Mouse (Mus musculus) urinary bladder, postnatal 36 days (tissue): ENCODE data around the gene Serpinb8.
A peak's percentile ranks its signal among the peaks of the same experiment; 100 is the strongest.

Experiments
- DNase-seq, 2 experiments: peaks; one replicate each; pipeline ENCODE4 v3.0.0; 2022; ENCODE audit warnings: low spot score in 2 of 2, mixed read lengths in 1 of 2

The Serpinb8 gene

GRCm38 (mm10) chr1:107589691-107590470 is at the start of gene Serpinb8:
Gene Serpinb8 (plus strand): TSS chr1:107590006.
- peak; percentile 75 to 81 for DNase-seq

- no peak for DNase-seq
Observed at GRCm38 (mm10) chr1:107559494-107559893, 30.3 kb upstream of the Serpinb8 start.

- DNase-seq = no peak
Observed at GRCm38 (mm10) chr1:107562110-107562509, 27.7 kb upstream of the Serpinb8 start.

- DNase-seq = no peak
Observed at GRCm38 (mm10) chr1:107565644-107566043, 24.2 kb upstream of the Serpinb8 start.

GRCm38 (mm10) chr1:107576094-107576493 is 13.7 kb upstream of the Serpinb8 start:
- no peak for DNase-seq

- no peak for DNase-seq
Observed at GRCm38 (mm10) chr1:107577514-107577913, 12.3 kb upstream of the Serpinb8 start.

GRCm38 (mm10) chr1:107581220-107581619 is 8.6 kb upstream of the Serpinb8 start:
- no peak for DNase-seq

GRCm38 (mm10) chr1:107582900-107583299 is 6.9 kb upstream of the Serpinb8 start:
- no peak for DNase-seq

GRCm38 (mm10) chr1:107583958-107584376 is 5.8 kb upstream of the Serpinb8 start:
- DNase-seq = no peak

- DNase-seq = no peak
Observed at GRCm38 (mm10) chr1:107584932-107585331, 4.9 kb upstream of the Serpinb8 start.

GRCm38 (mm10) chr1:107586196-107586595 is 3.6 kb upstream of the Serpinb8 start:
- no peak for DNase-seq

- DNase-seq = no peak
Observed at GRCm38 (mm10) chr1:107588206-107588605, 1.6 kb upstream of the Serpinb8 start.

GRCm38 (mm10) chr1:107588642-107589041 is 1.2 kb upstream of the Serpinb8 start:
- DNase-seq = no peak

GRCm38 (mm10) chr1:107592644-107593043 is 2.8 kb downstream of the Serpinb8 start:
- no peak for DNase-seq

GRCm38 (mm10) chr1:107593469-107593868 is 3.7 kb downstream of the Serpinb8 start:
- DNase-seq = no peak

GRCm38 (mm10) chr1:107596874-107597273 is 7.1 kb downstream of the Serpinb8 start:
- no peak for DNase-seq

GRCm38 (mm10) chr1:107598476-107598875 is 8.7 kb downstream of the Serpinb8 start:
- DNase-seq = no peak

- DNase-seq = no peak
Observed at GRCm38 (mm10) chr1:107608942-107609341, 19.1 kb downstream of the Serpinb8 start.

- DNase-seq = no peak
Observed at GRCm38 (mm10) chr1:107614087-107614486, 24.3 kb downstream of the Serpinb8 start.

- no peak for DNase-seq
Observed at GRCm38 (mm10) chr1:107622017-107622416, 32.2 kb downstream of the Serpinb8 start.

GRCm38 (mm10) chr1:107635936-107636335 is 46.1 kb downstream of the Serpinb8 start:
- DNase-seq = no peak

- no peak for DNase-seq
Observed at GRCm38 (mm10) chr1:107638056-107638455, 48.2 kb downstream of the Serpinb8 start.

- no peak for DNase-seq
Observed at GRCm38 (mm10) chr1:107638459-107638858, 48.7 kb downstream of the Serpinb8 start.
